Mouse (Mus musculus): ENCODE measurements around the gene Gstt3.
"Not testable (repeated sequence)": the region's sequence is repeated elsewhere in the genome, so short reads cannot be mapped to it uniquely, and the experiment has no call there.

DNA sequence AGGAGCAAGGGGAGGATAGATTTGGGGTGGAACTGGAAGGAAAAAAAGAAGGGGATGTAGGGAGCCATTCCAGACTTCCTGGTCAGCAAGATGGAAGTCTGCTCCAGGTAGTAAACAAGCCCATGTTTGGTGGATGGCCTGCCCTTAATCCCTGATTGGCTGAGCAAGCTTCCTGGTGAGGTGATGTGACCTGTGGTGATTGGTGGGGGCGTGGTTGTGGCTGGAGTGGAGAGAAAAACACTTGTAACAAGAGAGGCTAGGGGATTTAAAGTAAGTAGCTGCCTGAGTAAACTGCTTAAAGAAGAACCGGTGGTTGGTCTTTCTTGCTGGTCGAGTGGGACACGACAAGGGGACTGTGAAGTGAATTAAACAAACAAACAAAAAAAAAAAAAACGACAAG is 13.5 kb downstream of the Gstt3 start:
- TF ChIP-seq POLR2A (IDR thresholded peaks at IDR 0.05; ENCODE audit: borderline replicate concordance, low read depth, low read length); CTCF (IDR thresholded peaks at IDR 0.05; ENCODE audit: low read depth, low read length): not testable (repeated sequence)
